Mouse (Mus musculus): ENCODE measurements around the gene Nfasc. TPM values are rescaled to one million over a fixed set of nuclear protein-coding genes. Genes with fewer than 3 reads are reported as not detected.

The Nfasc gene
- total and polyA plus RNA-seq, 3 experiments = 0.04 TPM; not detected in 2

- no peaks in the 10 kb centered on the region for H3K4me1 ChIP-seq (ENCODE audit: control insufficient read depth in 1 of 2, insufficient read depth in 2 of 2)
- no peaks in the 10 kb centered on the region for H3K36me3 ChIP-seq (replicated peaks in 1 of 2; ENCODE audit: control insufficient read depth in 1 of 2, insufficient read depth in 1 of 2, low read length in 1 of 2)
- dilution Hi-C loops (cut with MboI; ENCODE audit: extremely low pct_ligation_motif_present, extremely low pct_unique_long_range_greater_than_20kb, low sequenced_read_pairs) = no loop called here
- H3K9ac ChIP-seq (ENCODE audit: insufficient read depth, low read depth) = no peak overlapping the region
- no peak overlapping the region for H3K4me3 ChIP-seq (replicated peaks in 1 of 3; ENCODE audit: low read depth in 2 of 3, low read length in 2 of 3, poor library complexity in 1 of 3)
- no peaks in the 10 kb centered on the region for H3K79me2 ChIP-seq (replicated peaks; ENCODE audit: control insufficient read depth, extremely low read depth, insufficient read depth, poor library complexity, severe bottlenecking)
- no peak for DNase-seq (ENCODE audit: extremely low read depth)
- TF ChIP-seq HCFC1 (IDR thresholded peaks at IDR 0.05; ENCODE audit: low read depth, low read length) (no peak), USF1 (IDR thresholded peaks at IDR 0.05; ENCODE audit: low read depth, low read length) (no peak), GABPA (IDR thresholded peaks at IDR 0.05; ENCODE audit: insufficient replicate concordance, low read depth, low read length) (no peak), MEF2A (IDR thresholded peaks at IDR 0.05; ENCODE audit: borderline replicate concordance, low read depth, low read length) (no peak)
- peaks cover 89% of the 10 kb centered on the region for H3K27me3 ChIP-seq (replicated peaks)
- in situ Hi-C loops (cut with MboI; ENCODE audit: low pct_ligation_motif_present, low pct_unique_long_range_greater_than_20kb, low sequenced_read_pairs) = no loop called here
- H3K4me2 ChIP-seq (ENCODE audit: insufficient read depth, low read depth, poor library complexity, severe bottlenecking) = no peak overlapping the region
- H3K9me3 ChIP-seq (replicated peaks; ENCODE audit: low read length) = no peaks in the 10 kb centered on the region
- no peak overlapping the region for H3K27ac ChIP-seq (ENCODE audit: insufficient read depth, low read depth)
Measured at GRCm38 (mm10) chr1:132727548-132727947, 14.0 kb downstream of the Nfasc start.

- Histone ChIP-seq H3K27me3 (replicated peaks) (peaks cover 83% of the 10 kb centered on the region), H3K4me3 (replicated peaks in 1 of 3; ENCODE audit: low read depth in 2 of 3, low read length in 2 of 3, poor library complexity in 1 of 3) (no peak overlapping the region), H3K79me2 (replicated peaks; ENCODE audit: control insufficient read depth, extremely low read depth, insufficient read depth, poor library complexity, severe bottlenecking) (no peaks in the 10 kb centered on the region), H3K4me2 (ENCODE audit: insufficient read depth, low read depth, poor library complexity, severe bottlenecking) (no peak overlapping the region), H3K9ac (ENCODE audit: insufficient read depth, low read depth) (no peak overlapping the region), H3K9me3 (replicated peaks; ENCODE audit: low read length) (no peaks in the 10 kb centered on the region), H3K27ac (ENCODE audit: insufficient read depth, low read depth) (no peak overlapping the region), H3K4me1 (ENCODE audit: control insufficient read depth in 1 of 2, insufficient read depth in 2 of 2) (no peaks in the 10 kb centered on the region), H3K36me3 (replicated peaks in 1 of 2; ENCODE audit: control insufficient read depth in 1 of 2, insufficient read depth in 1 of 2, low read length in 1 of 2) (no peaks in the 10 kb centered on the region)
- dilution Hi-C loops (cut with MboI; ENCODE audit: extremely low pct_ligation_motif_present, extremely low pct_unique_long_range_greater_than_20kb, low sequenced_read_pairs) (no loop called here), in situ Hi-C loops (cut with MboI; ENCODE audit: low pct_ligation_motif_present, low pct_unique_long_range_greater_than_20kb, low sequenced_read_pairs) (no loop called here)
- TF ChIP-seq JUN (IDR thresholded peaks at IDR 0.05; ENCODE audit: insufficient read depth, low read depth, low read length) = no peak
- no peak for TF ChIP-seq JUND (conservative IDR thresholded peaks at IDR 0.05; ENCODE audit: low read depth, low read length)
- TF ChIP-seq RCOR1 (conservative IDR thresholded peaks at IDR 0.05; ENCODE audit: low read depth, low read length) = no peak
- TF ChIP-seq UBTF (IDR thresholded peaks at IDR 0.05; ENCODE audit: low read depth, low read length) = no peak
- no peak for TF ChIP-seq ZKSCAN1 (IDR thresholded peaks at IDR 0.05; ENCODE audit: borderline replicate concordance, low read depth, low read length)
- no peak for TF ChIP-seq NELFE (IDR thresholded peaks at IDR 0.05; ENCODE audit: low read depth, low read length)
- TF ChIP-seq ELF1 (IDR thresholded peaks at IDR 0.05; ENCODE audit: low read depth, low read length) = no peak
- TF ChIP-seq MYC (IDR thresholded peaks at IDR 0.05; ENCODE audit: low read depth, low read length) = no peak
- no peak for TF ChIP-seq TCF12 (IDR thresholded peaks at IDR 0.05; ENCODE audit: low read depth, low read length)
- no peak for TF ChIP-seq CHD1 (IDR thresholded peaks at IDR 0.05; ENCODE audit: low read depth, low read length)
- TF ChIP-seq TBP (conservative IDR thresholded peaks at IDR 0.05; ENCODE audit: low read depth, low read length) = no peak
- TF ChIP-seq MXI1 (IDR thresholded peaks at IDR 0.05; ENCODE audit: low read depth, low read length) = no peak
- TF ChIP-seq KAT2A (IDR thresholded peaks at IDR 0.05; ENCODE audit: insufficient replicate concordance, low read length) = no peak
- no peak for DNase-seq (ENCODE audit: extremely low read depth)
Measured at GRCm38 (mm10) chr1:132722362-132722761, 19.2 kb downstream of the Nfasc start.
